Mouse (Mus musculus) kidney, embryonic 16.5 days (tissue): ENCODE measurements at regions not wholly inside any gene's neighbourhood (a gene's known extent, or its start where the extent isn't known, plus 50 kb on each side); places are given as distances from the start of the nearest gene placed in this dataset.
"Not testable (repeated sequence)": the region's sequence is repeated elsewhere in the genome, so short reads cannot be mapped to it uniquely, and the experiment has no call there.

Source experiments
- ATAC-seq: fragments of 200-750 bp; cut with Nextera tagmentation; 2 replicates; pipeline ENCODE4 v1.8.0; 2017; ENCODE audit warnings: moderate TSS enrichment; ENCODE audit not compliant: low FRiP score, low TSS enrichment
- H3K27ac ChIP-seq: fragments of 300-500 bp; sonication (generic); 2 replicates; pipeline ENCODE4 v1.5.1; 2014; ENCODE audit warnings: low read length
- H3K27me3 ChIP-seq: fragments of 300-500 bp; sonication (generic); 2 replicates; pipeline ENCODE4 v1.6.1; 2014; ENCODE audit warnings: low read length, control low read depth, mixed read lengths; ENCODE audit not compliant: insufficient read depth
- H3K36me3 ChIP-seq: fragments of 300-500 bp; sonication (generic); 2 replicates; pipeline ENCODE4 v1.6.1; 2014; ENCODE audit warnings: low read length, control low read depth, mixed read lengths; ENCODE audit not compliant: insufficient read depth
- H3K4me1 ChIP-seq: fragments of 300-500 bp; sonication (generic); 2 replicates; pipeline ENCODE4 v1.6.1; 2014; ENCODE audit warnings: low read length, control low read depth, mixed read lengths; ENCODE audit not compliant: insufficient read depth
- H3K4me2 ChIP-seq: fragments of 300-500 bp; sonication (generic); replicated peaks from 2 replicates; pipeline ENCODE4 v1.6.1; 2014; ENCODE audit warnings: low read depth, low read length
- H3K4me3 ChIP-seq: fragments of 300-500 bp; sonication (generic); 2 replicates; pipeline ENCODE4 v1.5.1; 2014; ENCODE audit warnings: mild to moderate bottlenecking, low read length
- H3K9ac ChIP-seq: fragments of 300-500 bp; sonication (generic); replicated peaks from 2 replicates; pipeline ENCODE4 v1.6.1; 2014; ENCODE audit warnings: low read length
- H3K9me3 ChIP-seq: fragments of 300-500 bp; sonication (generic); 2 replicates; pipeline ENCODE4 v1.6.1; 2016; ENCODE audit warnings: low read length, control low read depth
- WGBS: fragments of 180-500 bp; shearing (Covaris S2); extraction: QIAGEN DNeasy Blood & Tissue Kit; methylation state at CpG from one replicate; pipeline ENCODE4 v1.1.7; 2014; 5-methylcytosine and 5-hydroxymethylcytosine counted together

- Histone ChIP-seq H3K9me3 (no peaks in the 10 kb centered on the region), H3K9ac (no peak overlapping the region), H3K27me3 (no peaks in the 10 kb centered on the region), H3K36me3 (no peaks in the 10 kb centered on the region), H3K27ac (no peak overlapping the region), H3K4me1 (no peaks in the 10 kb centered on the region), H3K4me3 (no peak overlapping the region), H3K4me2 (no peak overlapping the region)
- no peak for ATAC-seq
- WGBS: 90% methylated on average over 1 of the region's 1 CpGs
These were observed 168.5 kb upstream of the Pgr start for GRCm38 (mm10) chr9:8731141-8731540.

DNA sequence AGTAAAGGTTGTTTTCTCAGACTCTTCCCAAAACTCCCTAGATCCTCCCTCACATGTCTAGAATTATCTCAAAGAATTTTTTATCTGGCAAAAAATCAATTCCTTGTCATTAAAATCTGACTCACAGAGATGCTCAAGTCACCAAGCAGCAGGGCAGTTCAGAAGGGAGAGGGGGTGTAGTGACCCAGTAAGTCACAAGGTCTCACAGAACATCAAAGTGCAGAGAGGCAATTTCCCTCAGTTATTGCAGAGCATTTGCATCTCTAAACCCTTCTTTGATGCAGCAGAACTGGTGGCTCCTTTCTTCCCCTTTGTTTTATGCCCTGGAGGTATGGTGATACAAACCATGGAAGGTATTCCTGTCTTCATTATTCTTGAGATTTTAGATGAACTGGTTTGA is 166.1 kb upstream of the Pgr start:
- Histone ChIP-seq H3K27me3 (no peaks in the 10 kb centered on the region), H3K9ac (no peak overlapping the region), H3K4me1 (no peaks in the 10 kb centered on the region), H3K9me3 (no peaks in the 10 kb centered on the region), H3K4me3 (no peak overlapping the region), H3K4me2 (no peak overlapping the region), H3K36me3 (no peaks in the 10 kb centered on the region), H3K27ac (no peak overlapping the region)
- no peak for ATAC-seq

GRCm38 (mm10) chr9:8740190-8740589 is 159.4 kb upstream of the Pgr start:
- no peak overlapping the region for H3K9ac ChIP-seq
- peak; percentile 87 for ATAC-seq
- no peaks in the 10 kb centered on the region for H3K36me3 ChIP-seq
- no peak overlapping the region for H3K4me3 ChIP-seq
- no peaks in the 10 kb centered on the region for H3K9me3 ChIP-seq
- H3K27ac ChIP-seq: no peak overlapping the region
- H3K4me1 ChIP-seq: no peaks in the 10 kb centered on the region
- H3K4me2 ChIP-seq: no peak overlapping the region
- H3K27me3 ChIP-seq: no peaks in the 10 kb centered on the region
- WGBS: 18% methylated on average over 1 of the region's 1 CpGs

GRCm38 (mm10) chr9:8749878-8750277 is 149.8 kb upstream of the Pgr start:
- Histone ChIP-seq H3K4me1 (no peaks in the 10 kb centered on the region), H3K4me3 (no peak overlapping the region), H3K36me3 (no peaks in the 10 kb centered on the region), H3K27me3 (no peaks in the 10 kb centered on the region), H3K9ac (no peak overlapping the region), H3K4me2 (no peak overlapping the region), H3K9me3 (no peaks in the 10 kb centered on the region), H3K27ac (no peak overlapping the region)
- WGBS: 59% methylated on average over 2 of the region's 2 CpGs
- ATAC-seq: peak; percentile 85

DNA sequence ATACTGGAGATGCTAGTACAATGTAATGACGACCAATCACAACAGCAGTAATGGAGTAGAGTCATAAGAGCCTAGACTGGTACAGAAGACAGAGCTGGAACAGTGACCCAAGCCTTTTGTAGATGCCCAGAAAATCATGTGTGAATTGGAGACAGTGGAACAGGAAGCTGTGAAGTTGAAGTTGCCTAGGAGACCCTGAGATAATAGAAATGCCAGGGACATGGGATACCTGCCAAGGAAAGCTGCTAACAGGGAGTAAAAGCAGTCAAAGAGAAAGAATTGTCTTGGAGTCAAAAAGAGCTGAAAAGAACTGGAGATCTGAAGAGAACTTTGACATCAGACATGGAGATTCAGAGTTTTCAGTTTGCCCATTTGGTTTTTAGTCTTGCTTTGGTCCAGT is 138.8 kb upstream of the Pgr start:
- Histone ChIP-seq H3K4me2 (no peak overlapping the region), H3K4me1 (no peaks in the 10 kb centered on the region), H3K9me3 (no peaks in the 10 kb centered on the region), H3K36me3 (no peaks in the 10 kb centered on the region), H3K4me3 (no peak overlapping the region), H3K9ac (no peak overlapping the region), H3K27me3 (no peaks in the 10 kb centered on the region), H3K27ac (no peak overlapping the region)
- 81% methylated on average over 1 of the region's 1 CpGs for WGBS
- ATAC-seq: no peak

DNA sequence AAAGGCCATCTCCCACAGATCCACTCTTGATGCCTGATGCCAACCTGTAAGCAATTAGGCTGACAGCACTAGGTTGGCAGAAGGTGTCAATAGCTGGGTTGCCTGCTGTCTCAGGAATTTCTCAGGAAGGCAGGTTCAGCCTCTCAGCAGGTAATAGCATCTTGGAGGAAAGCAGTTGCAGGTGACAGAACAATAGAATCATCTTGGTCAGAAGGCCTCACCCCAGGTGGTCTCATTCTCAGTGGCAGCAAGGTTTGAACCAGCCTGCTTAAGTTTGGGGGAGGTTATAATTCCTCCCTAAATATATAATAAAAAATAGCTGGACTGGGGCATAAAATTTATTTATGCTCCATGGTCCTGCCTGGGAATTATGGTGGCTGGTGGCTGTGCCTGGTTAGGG is 130.2 kb upstream of the Pgr start:
- not testable (repeated sequence) for ATAC-seq, H3K9me3 ChIP-seq, H3K4me1 ChIP-seq, H3K27ac ChIP-seq, H3K9ac ChIP-seq, H3K4me3 ChIP-seq, H3K4me2 ChIP-seq, H3K27me3 ChIP-seq, H3K36me3 ChIP-seq

DNA sequence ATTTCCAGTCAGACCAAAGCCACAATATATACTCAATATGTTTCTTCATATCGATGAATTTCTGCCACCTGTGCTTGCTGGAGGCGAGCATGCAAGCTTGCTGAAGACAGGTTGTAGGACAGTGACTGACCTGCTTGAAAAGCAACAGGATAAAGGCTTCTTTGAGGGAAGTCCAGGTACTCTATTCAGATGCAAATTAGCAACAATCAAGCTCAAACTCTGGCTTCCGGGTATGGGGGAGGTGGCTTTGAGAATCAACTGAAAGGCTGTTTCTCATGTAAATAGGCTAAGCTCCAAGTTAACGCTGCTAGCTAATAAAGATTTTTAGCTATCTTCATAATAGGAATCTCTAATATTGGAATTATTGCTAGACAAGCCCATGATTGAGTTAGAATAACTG is 129.6 kb upstream of the Pgr start:
- H3K4me1 ChIP-seq: no peaks in the 10 kb centered on the region
- H3K9ac ChIP-seq: no peak overlapping the region
- no peak overlapping the region for H3K4me3 ChIP-seq
- H3K27ac ChIP-seq: no peak overlapping the region
- H3K36me3 ChIP-seq: no peaks in the 10 kb centered on the region
- no peaks in the 10 kb centered on the region for H3K27me3 ChIP-seq
- ATAC-seq: no peak
- H3K4me2 ChIP-seq: no peak overlapping the region
- 53% methylated on average over 4 of the region's 4 CpGs for WGBS
- H3K9me3 ChIP-seq: no peaks in the 10 kb centered on the region

GRCm38 (mm10) chr9:8781336-8781735 is 118.3 kb upstream of the Pgr start:
- ATAC-seq, H3K4me1 ChIP-seq, H3K9me3 ChIP-seq, H3K4me2 ChIP-seq, H3K36me3 ChIP-seq, H3K27ac ChIP-seq, H3K4me3 ChIP-seq, H3K9ac ChIP-seq, H3K27me3 ChIP-seq: not testable (repeated sequence)
- 56% methylated on average over 3 of the region's 3 CpGs for WGBS

DNA sequence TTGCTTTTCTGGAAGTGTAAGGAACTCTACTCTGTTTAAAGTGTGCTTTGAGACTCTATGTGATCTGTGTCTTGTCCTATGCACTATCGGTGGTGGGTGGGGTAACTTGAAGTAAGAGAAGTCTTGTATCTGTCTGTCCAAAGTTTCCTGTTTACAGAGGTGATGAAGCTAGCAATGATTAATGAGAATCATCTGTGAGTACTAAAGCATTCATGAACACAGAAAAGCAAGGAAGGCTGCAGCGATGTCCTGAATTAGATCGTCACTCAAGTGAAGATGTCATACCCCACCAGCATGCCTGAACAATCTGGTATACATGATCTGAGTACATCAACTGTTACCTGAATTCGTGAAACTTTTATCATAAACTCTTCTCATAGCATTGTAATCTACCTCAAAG is 85.4 kb upstream of the Pgr start:
- Histone ChIP-seq H3K4me1 (no peaks in the 10 kb centered on the region), H3K4me2 (no peak overlapping the region)
- no peak for ATAC-seq

GRCm38 (mm10) chr9:8823719-8824371 is 75.8 kb upstream of the Pgr start:
- Histone ChIP-seq H3K9me3 (no peaks in the 10 kb centered on the region), H3K9ac (no peak overlapping the region), H3K4me2 (no peak overlapping the region), H3K4me1 (no peaks in the 10 kb centered on the region), H3K4me3 (no peak overlapping the region), H3K36me3 (no peaks in the 10 kb centered on the region), H3K27me3 (no peaks in the 10 kb centered on the region), H3K27ac (no peak overlapping the region)
- no peak for ATAC-seq
- 53% methylated on average over 1 of the region's 1 CpGs for WGBS

More for the DNA sequence above, 85.4 kb upstream of the Pgr start:
- WGBS: 81% methylated on average over 4 of the region's 4 CpGs
- no peak overlapping the region for H3K9ac ChIP-seq
- H3K9me3 ChIP-seq: no peaks in the 10 kb centered on the region
- no peak overlapping the region for H3K4me3 ChIP-seq
- H3K27me3 ChIP-seq: no peaks in the 10 kb centered on the region
- no peak overlapping the region for H3K27ac ChIP-seq
- H3K36me3 ChIP-seq: no peaks in the 10 kb centered on the region
